8 mouse cellular contexts compared by ENCODE assay signal in the genomic region with DNA sequence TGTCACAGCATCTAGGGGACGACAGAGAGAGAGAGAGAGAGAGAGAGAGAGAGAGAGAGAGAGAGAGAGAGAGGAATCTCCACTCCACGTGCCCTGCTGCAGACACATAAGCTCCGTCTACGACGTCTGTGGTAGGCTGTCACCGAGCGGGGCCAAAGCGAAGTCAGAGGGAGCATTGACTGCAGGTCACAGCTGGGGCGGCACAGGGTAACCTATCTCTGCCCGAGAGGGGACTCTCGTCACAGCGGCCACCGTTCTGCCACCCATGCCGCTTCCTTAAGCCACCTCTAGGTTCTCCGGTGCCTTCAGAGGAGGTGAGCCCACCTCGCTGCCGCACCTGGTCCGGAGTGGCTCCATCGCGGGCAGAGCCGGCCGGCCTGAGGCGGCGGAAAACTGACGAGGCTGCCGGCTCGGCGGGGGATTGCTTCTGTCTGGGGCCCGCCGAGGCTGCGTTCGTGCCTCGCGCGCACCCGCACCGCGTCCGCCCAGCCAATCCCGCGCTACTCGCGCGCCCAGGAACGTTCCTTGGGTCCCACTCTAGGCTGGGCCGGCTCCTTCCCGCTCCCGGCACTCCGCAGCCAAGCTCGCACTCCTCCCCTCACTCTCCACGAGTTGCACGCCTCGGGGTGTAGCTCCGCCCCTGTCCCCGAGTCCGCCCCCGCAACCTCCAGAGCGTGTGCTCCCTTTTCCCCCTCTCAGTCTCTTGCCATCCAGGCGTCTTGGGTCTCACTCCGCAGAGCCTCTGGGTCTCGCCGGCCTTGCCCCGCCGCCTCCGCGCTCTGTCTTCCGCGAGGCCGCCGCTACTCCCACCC. TPM values are rescaled to one million over a fixed set of nuclear protein-coding genes. Genes with fewer than 3 reads are reported as not detected.
A peak's percentile ranks its signal among the peaks of the same experiment; 100 is the strongest.
DNase-seq lines count a peak whose midpoint lies in the region; ATAC-seq and TF ChIP-seq lines count a peak whose summit lies in the region.

Gene Gphn, plus strand, starts transcription at position 673 of the 812 bp plus-strand sequence.

- ATAC-seq in forebrain, embryonic 14.5 days, result peak; percentile 97
- peak; percentile 88 for ATAC-seq in neutrophil, adult 5-6 weeks (ENCODE audit: extremely low read depth, insufficient number of reproducible peaks, low FRiP score, poor library complexity, severe bottlenecking)

- peaks cover 7% of the 10 kb centered on the region for H3K4me1 ChIP-seq in forebrain, embryonic 14.5 days (ENCODE audit: control insufficient read depth, insufficient read depth, low read length)
- no peaks in the 10 kb centered on the region; the same call in 1 of the 2 replicates for H3K4me1 ChIP-seq in lung, adult 2 months (ENCODE audit: control insufficient read depth, insufficient read depth, low read length)
- H3K4me1 ChIP-seq in thymus, adult 2 months (replicated peaks; ENCODE audit: control insufficient read depth, insufficient read depth, low read length), result no peaks in the 10 kb centered on the region

- peak within 1 kb of the TSS; percentile 89 for H3K9ac ChIP-seq in forebrain, embryonic 14.5 days (ENCODE audit: low read length)

- peak; percentile 57; the same call in 1 of the 2 replicates for TF ChIP-seq POLR2A in lung, adult 2 months (IDR thresholded peaks at IDR 0.05; ENCODE audit: borderline replicate concordance, extremely low read depth, low read depth, low read length)
- TF ChIP-seq POLR2A in thymus, adult 2 months (IDR thresholded peaks at IDR 0.05; ENCODE audit: control insufficient read depth, extremely low read depth, insufficient read depth, low read length, poor library complexity), result peak; percentile 65; the same call in 1 of the 2 replicates

- no peaks in the 10 kb centered on the region for H3K27me3 ChIP-seq in forebrain, embryonic 14.5 days (replicated peaks; ENCODE audit: control insufficient read depth, insufficient read depth, low read length)
- no peaks in the 10 kb centered on the region for H3K27me3 ChIP-seq in thymus, adult 2 months (ENCODE audit: control insufficient read depth, insufficient read depth, low read length)

- peak within 1 kb of the TSS; percentile 74 for H3K4me3 ChIP-seq in forebrain, embryonic 14.5 days (ENCODE audit: low read depth, low read length)
- peak within 1 kb of the TSS; percentile 75 for H3K4me3 ChIP-seq in lung, adult 2 months (replicated peaks; ENCODE audit: extremely low read depth, low read depth, low read length)
- peak within 1 kb of the TSS; percentile 74 for H3K4me3 ChIP-seq in thymus, adult 2 months (ENCODE audit: control insufficient read depth, insufficient read depth, low read length)

- H3K4me2 ChIP-seq in forebrain, embryonic 14.5 days (ENCODE audit: low read length), result peak within 1 kb of the TSS; percentile 73

- DNase-seq in ES-CJ7 (ENCODE audit: low read depth, low spot score), result peak; percentile 92
- peak; percentile 88 for DNase-seq in cerebellum, adult 11 months
- peak; percentile 97 for DNase-seq in forebrain, embryonic 14.5 days (ENCODE audit: low spot score)
- DNase-seq in heart, postnatal 14 days, result peak; percentile 87 to 91
- peak; percentile 94 for DNase-seq in layer of hippocampus, adult 18-20 months (ENCODE audit: low spot score in 2 of 2)
- peak; percentile 89 for DNase-seq in lung, adult 2 months
- DNase-seq in thymus, adult 2 months, result peak; percentile 79

- WGBS in forebrain, embryonic 14.5 days, result under 1% methylated on average over 60 of the region's 70 CpGs
- WGBS in lung, adult 2 months, result under 1% methylated on average over 70 of the region's 70 CpGs
- under 1% methylated on average over 70 of the region's 70 CpGs for WGBS in thymus, adult 2 months

- peak within 1 kb of the TSS; percentile 97 for H3K27ac ChIP-seq in forebrain, embryonic 14.5 days (ENCODE audit: low read depth, low read length)
- peak within 1 kb of the TSS; percentile 33 for H3K27ac ChIP-seq in thymus, adult 2 months (ENCODE audit: control insufficient read depth, insufficient read depth, low read length)

- intact Hi-C loops in heart, postnatal 14 days (cut with DNase I), result loop anchor here (10.0 kb wide), 1 partner anchor 519 kb away; the partner anchor contains the start of gene Mpp5

- H3K36me3 ChIP-seq in forebrain, embryonic 14.5 days (ENCODE audit: control insufficient read depth, insufficient read depth, low read length), result no peaks in the 10 kb centered on the region
- no peaks in the 10 kb centered on the region for H3K36me3 ChIP-seq in thymus, adult 2 months (ENCODE audit: control insufficient read depth, insufficient read depth, low read length)

- no peak for TF ChIP-seq CTCF in lung, adult 2 months (IDR thresholded peaks at IDR 0.05; ENCODE audit: insufficient read depth, low read length)
- 0 out of 2 replicates have a peak, but pooled peaks have one; percentile 60 for TF ChIP-seq CTCF in thymus, adult 2 months (IDR thresholded peaks at IDR 0.05; ENCODE audit: borderline replicate concordance, control insufficient read depth, extremely low read depth, insufficient read depth, low read length, poor library complexity)

- no peaks in the 10 kb centered on the region for H3K9me3 ChIP-seq in forebrain, embryonic 14.5 days (replicated peaks; ENCODE audit: control insufficient read depth, low read length)

RNA-seq across cellular contexts. Expression of gene Gphn, which starts in this region (rescaled TPM):
- 36.7 and 39.5 TPM in 2 replicates for polyA plus RNA-seq in forebrain, embryonic 14.5 days (2014; fragmentation: Nextera tagmentation; extraction: Ambion mirVana)
- 10 to 100 TPM; 22.8 TPM for total RNA-seq in heart, postnatal 14 days (2021)
- 10 to 100 TPM; 62.2 to 62.4 TPM for total RNA-seq in layer of hippocampus, adult 18-20 months (2021)
- 9.8 and 12.7 TPM in 2 replicates for polyA plus RNA-seq in lung, adult 2 months (2012; rRNA removed)
- total RNA-seq in neutrophil, adult 5-6 weeks (2017), result 9.0 and 9.9 TPM in 2 replicates
- polyA plus RNA-seq in thymus, adult 2 months (2012; rRNA removed), result 8.2 and 12.0 TPM in 2 replicates

Comparison
In these comparisons a context has a peak if more than half of its experiments do, and no peak if none do; other contexts are left out.
1. Peak in every context shown above with its lines: DNase-seq, ATAC-seq, H3K4me3 ChIP-seq and H3K27ac ChIP-seq.